Mouse (Mus musculus): Measurements from ENCODE around the gene Gm4491. TPM values are rescaled to one million over a fixed set of nuclear protein-coding genes. Genes with fewer than 3 reads are reported as not detected.

Gene Gm4491
- polyA plus RNA-seq (2015; fragmentation: Nextera tagmentation; extraction: Ambion mirVana): not detected in 2 replicates

GRCm38 (mm10) chr14:57115823-57116544 is at the start of gene Gm4491:
TSS of gene Gm4491 (minus strand) at chr14:57115883.
- H3K4me1 ChIP-seq (ENCODE audit: insufficient read depth): no peaks in the 10 kb centered on the region
- H3K36me3 ChIP-seq (replicated peaks; ENCODE audit: insufficient read depth, low read length): no peaks in the 10 kb centered on the region
- DNase-seq: no peak
- H3K9ac ChIP-seq (replicated peaks): no peak within 1 kb of the TSS
- H3K27ac ChIP-seq (ENCODE audit: low read depth): no peak within 1 kb of the TSS
- 31% methylated on average over 13 of the region's 13 CpGs for WGBS (ENCODE audit: insufficient replicate concordance)
- peaks cover 6% of the 10 kb centered on the region; the same call in 1 of the 2 replicates for H3K27me3 ChIP-seq (ENCODE audit: insufficient read depth, low read length)
- no peaks in the 10 kb centered on the region for H3K9me3 ChIP-seq (ENCODE audit: low read length)
- no peak for ATAC-seq
- no peak for TF ChIP-seq CTCF (IDR thresholded peaks at IDR 0.05; ENCODE audit: low read depth)
- no peak for TF ChIP-seq EP300 (IDR thresholded peaks at IDR 0.05; ENCODE audit: low read depth)
- no peak within 1 kb of the TSS for H3K4me2 ChIP-seq (ENCODE audit: low read depth, low read length)
- H3K4me3 ChIP-seq (ENCODE audit: low read depth, low read length): no peak within 1 kb of the TSS

- Histone ChIP-seq H3K9ac (replicated peaks) (no peak overlapping the region), H3K4me3 (ENCODE audit: low read depth, low read length) (no peak overlapping the region), H3K9me3 (ENCODE audit: low read length) (no peaks in the 10 kb centered on the region), H3K27me3 (ENCODE audit: insufficient read depth, low read length) (peaks cover 8% of the 10 kb centered on the region; the same call in 1 of the 2 replicates), H3K4me1 (ENCODE audit: insufficient read depth) (0 out of 2 replicates have a peak, but pooled peaks cover 3% of the 10 kb centered on the region), H3K36me3 (replicated peaks; ENCODE audit: insufficient read depth, low read length) (no peaks in the 10 kb centered on the region), H3K4me2 (ENCODE audit: low read depth, low read length) (no peak overlapping the region), H3K27ac (ENCODE audit: low read depth) (no peak overlapping the region)
- DNase-seq: no peak
- no peak for TF ChIP-seq EP300 (IDR thresholded peaks at IDR 0.05; ENCODE audit: low read depth)
- no peak for TF ChIP-seq CTCF (IDR thresholded peaks at IDR 0.05; ENCODE audit: low read depth)
- 49% methylated on average over 2 of the region's 2 CpGs for WGBS (ENCODE audit: insufficient replicate concordance)
- no peak for ATAC-seq
Observed at GRCm38 (mm10) chr14:57161833-57162232, 46.1 kb upstream of the Gm4491 start.

GRCm38 (mm10) chr14:57161201-57161600 is 45.5 kb upstream of the Gm4491 start:
- Histone ChIP-seq H3K4me1 (ENCODE audit: insufficient read depth) (0 out of 2 replicates have a peak, but pooled peaks cover 3% of the 10 kb centered on the region), H3K9me3 (ENCODE audit: low read length) (no peaks in the 10 kb centered on the region), H3K9ac (replicated peaks) (no peak overlapping the region), H3K4me2 (ENCODE audit: low read depth, low read length) (no peak overlapping the region), H3K27ac (ENCODE audit: low read depth) (no peak overlapping the region), H3K27me3 (ENCODE audit: insufficient read depth, low read length) (peaks cover 8% of the 10 kb centered on the region; the same call in 1 of the 2 replicates), H3K36me3 (replicated peaks; ENCODE audit: insufficient read depth, low read length) (no peaks in the 10 kb centered on the region), H3K4me3 (ENCODE audit: low read depth, low read length) (no peak overlapping the region)
- no peak for ATAC-seq
- TF ChIP-seq EP300 (IDR thresholded peaks at IDR 0.05; ENCODE audit: low read depth): no peak
- no peak for TF ChIP-seq CTCF (IDR thresholded peaks at IDR 0.05; ENCODE audit: low read depth)
- DNase-seq: no peak
- 75% methylated on average over 4 of the region's 4 CpGs for WGBS (ENCODE audit: insufficient replicate concordance)

- WGBS (ENCODE audit: insufficient replicate concordance): 56% methylated on average over 6 of the region's 6 CpGs
- DNase-seq (no peak), ATAC-seq (no peak)
- no peak overlapping the region for H3K4me2 ChIP-seq (ENCODE audit: low read depth, low read length)
- H3K9ac ChIP-seq (replicated peaks): no peak overlapping the region
- H3K9me3 ChIP-seq (ENCODE audit: low read length): no peaks in the 10 kb centered on the region
- H3K27ac ChIP-seq (ENCODE audit: low read depth): no peak overlapping the region
- no peak overlapping the region for H3K4me3 ChIP-seq (ENCODE audit: low read depth, low read length)
- 0 out of 2 replicates have a peak, but pooled peaks cover 13% of the 10 kb centered on the region for H3K27me3 ChIP-seq (ENCODE audit: insufficient read depth, low read length)
- no peaks in the 10 kb centered on the region for H3K36me3 ChIP-seq (replicated peaks; ENCODE audit: insufficient read depth, low read length)
- TF ChIP-seq EP300 (IDR thresholded peaks at IDR 0.05; ENCODE audit: low read depth): no peak
- H3K4me1 ChIP-seq (ENCODE audit: insufficient read depth): no peaks in the 10 kb centered on the region
Observed at GRCm38 (mm10) chr14:57154916-57155315, 39.2 kb upstream of the Gm4491 start.

- H3K9ac ChIP-seq (replicated peaks): no peak overlapping the region
- ATAC-seq: no peak
- H3K4me3 ChIP-seq (ENCODE audit: low read depth, low read length): no peak overlapping the region
- H3K27me3 ChIP-seq (ENCODE audit: insufficient read depth, low read length): no peaks in the 10 kb centered on the region
- TF ChIP-seq EP300 (IDR thresholded peaks at IDR 0.05; ENCODE audit: low read depth) (no peak), CTCF (IDR thresholded peaks at IDR 0.05; ENCODE audit: low read depth) (no peak)
- H3K4me2 ChIP-seq (ENCODE audit: low read depth, low read length): no peak overlapping the region
- WGBS (ENCODE audit: insufficient replicate concordance): 55% methylated on average over 4 of the region's 4 CpGs
- no peaks in the 10 kb centered on the region for H3K4me1 ChIP-seq (ENCODE audit: insufficient read depth)
- no peak for DNase-seq
- H3K27ac ChIP-seq (ENCODE audit: low read depth): no peak overlapping the region
- no peaks in the 10 kb centered on the region for H3K9me3 ChIP-seq (ENCODE audit: low read length)
- no peaks in the 10 kb centered on the region for H3K36me3 ChIP-seq (replicated peaks; ENCODE audit: insufficient read depth, low read length)
Observed at GRCm38 (mm10) chr14:57145741-57146140, 30.1 kb upstream of the Gm4491 start.

GRCm38 (mm10) chr14:57135265-57135664 is 19.6 kb upstream of the Gm4491 start:
- H3K27me3 ChIP-seq (ENCODE audit: insufficient read depth, low read length): peaks cover 37% of the 10 kb centered on the region

More at GRCm38 (mm10) chr14:57135265-57135664, 19.6 kb upstream of the Gm4491 start:
- Histone ChIP-seq H3K4me3 (ENCODE audit: low read depth, low read length) (no peak overlapping the region), H3K36me3 (replicated peaks; ENCODE audit: insufficient read depth, low read length) (no peaks in the 10 kb centered on the region), H3K4me1 (ENCODE audit: insufficient read depth) (no peaks in the 10 kb centered on the region), H3K27ac (ENCODE audit: low read depth) (no peak overlapping the region), H3K4me2 (ENCODE audit: low read depth, low read length) (no peak overlapping the region), H3K9ac (replicated peaks) (no peak overlapping the region), H3K9me3 (ENCODE audit: low read length) (no peaks in the 10 kb centered on the region)
- no peak for ATAC-seq
- WGBS (ENCODE audit: insufficient replicate concordance): 72% methylated on average over 8 of the region's 8 CpGs
- TF ChIP-seq CTCF (IDR thresholded peaks at IDR 0.05; ENCODE audit: low read depth) (no peak), EP300 (IDR thresholded peaks at IDR 0.05; ENCODE audit: low read depth) (no peak)
- DNase-seq: no peak

Measured in liver, postnatal 0 days (tissue).